Mouse (Mus musculus): ENCODE data around the gene Axin2. TPM values are rescaled to one million over a fixed set of nuclear protein-coding genes. Genes with fewer than 3 reads are reported as not detected.

Gene Axin2
- total and polyA plus RNA-seq, 2 experiments from 2014 or later, result 0.90 to 2.8 TPM

DNA sequence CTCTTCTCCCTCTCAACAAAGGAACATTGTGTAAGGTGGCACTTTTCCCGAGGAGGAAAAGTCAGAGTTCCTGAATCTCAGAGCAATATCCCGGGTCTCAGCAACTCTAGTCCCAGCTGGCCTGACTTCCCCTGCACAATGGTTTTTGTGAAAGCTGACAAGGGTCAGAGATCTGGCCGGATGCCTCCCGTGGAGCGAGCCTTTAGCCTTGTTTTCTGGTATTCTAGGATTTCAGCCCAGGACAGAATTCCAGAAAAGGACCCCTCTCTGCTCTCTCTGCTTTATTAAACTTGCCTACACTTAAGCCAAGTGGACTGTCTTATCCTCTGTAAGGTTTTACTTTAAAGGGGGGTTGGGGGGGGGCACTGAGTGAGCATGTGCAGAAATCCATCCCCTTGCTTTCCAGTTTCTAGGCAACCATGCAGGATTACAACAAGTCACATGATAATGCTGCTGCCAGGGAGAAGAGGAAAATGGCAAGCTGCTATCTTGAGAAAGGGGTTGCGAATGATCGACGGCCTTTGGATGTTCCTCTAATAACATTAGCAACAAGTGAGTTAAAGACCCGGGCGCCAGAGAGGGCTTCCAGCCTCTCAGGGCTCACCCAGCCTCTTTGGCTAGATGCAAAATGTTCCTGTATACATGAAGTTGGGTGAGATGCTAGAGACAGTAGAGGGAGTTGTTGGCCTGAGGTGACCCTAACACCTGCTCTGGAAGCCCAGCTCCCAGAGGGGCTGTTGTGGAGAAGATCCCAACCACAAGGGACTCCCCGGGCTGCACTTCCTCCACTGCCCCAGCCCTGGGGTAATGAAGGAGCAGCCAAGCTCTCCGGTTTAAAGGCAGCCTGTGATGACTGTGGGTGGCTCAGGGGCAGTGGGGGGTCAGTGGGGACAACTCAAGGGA is 2.5 kb upstream of the Axin2 start:
- Histone ChIP-seq H3K27ac (ENCODE audit: low read depth) (no peak overlapping the region), H3K9ac (replicated peaks; ENCODE audit: low read depth, low read length) (no peak overlapping the region), H3K4me2 (ENCODE audit: low read depth, low read length) (no peak overlapping the region), H3K27me3 (ENCODE audit: control insufficient read depth, insufficient read depth, low read length) (peaks cover 6% of the 10 kb centered on the region), H3K36me3 (replicated peaks; ENCODE audit: control insufficient read depth, insufficient read depth, low read length) (no peaks in the 10 kb centered on the region), H3K4me3 (ENCODE audit: low read depth, low read length) (no peak overlapping the region), H3K4me1 (ENCODE audit: control insufficient read depth, insufficient read depth) (peaks cover 14% of the 10 kb centered on the region; the same call in 1 of the 2 replicates), H3K9me3 (replicated peaks; ENCODE audit: control insufficient read depth, low read length) (no peaks in the 10 kb centered on the region)
- ATAC-seq (ENCODE audit: insufficient read depth, low read depth), result no peak
- TF ChIP-seq EP300 (IDR thresholded peaks at IDR 0.05; ENCODE audit: low read depth) (no peak), CTCF (IDR thresholded peaks at IDR 0.05; ENCODE audit: low read depth) (no peak)
- peak; percentile 31 for DNase-seq (ENCODE audit: low spot score)
- WGBS, result 14% methylated on average over 12 of the region's 12 CpGs

DNA sequence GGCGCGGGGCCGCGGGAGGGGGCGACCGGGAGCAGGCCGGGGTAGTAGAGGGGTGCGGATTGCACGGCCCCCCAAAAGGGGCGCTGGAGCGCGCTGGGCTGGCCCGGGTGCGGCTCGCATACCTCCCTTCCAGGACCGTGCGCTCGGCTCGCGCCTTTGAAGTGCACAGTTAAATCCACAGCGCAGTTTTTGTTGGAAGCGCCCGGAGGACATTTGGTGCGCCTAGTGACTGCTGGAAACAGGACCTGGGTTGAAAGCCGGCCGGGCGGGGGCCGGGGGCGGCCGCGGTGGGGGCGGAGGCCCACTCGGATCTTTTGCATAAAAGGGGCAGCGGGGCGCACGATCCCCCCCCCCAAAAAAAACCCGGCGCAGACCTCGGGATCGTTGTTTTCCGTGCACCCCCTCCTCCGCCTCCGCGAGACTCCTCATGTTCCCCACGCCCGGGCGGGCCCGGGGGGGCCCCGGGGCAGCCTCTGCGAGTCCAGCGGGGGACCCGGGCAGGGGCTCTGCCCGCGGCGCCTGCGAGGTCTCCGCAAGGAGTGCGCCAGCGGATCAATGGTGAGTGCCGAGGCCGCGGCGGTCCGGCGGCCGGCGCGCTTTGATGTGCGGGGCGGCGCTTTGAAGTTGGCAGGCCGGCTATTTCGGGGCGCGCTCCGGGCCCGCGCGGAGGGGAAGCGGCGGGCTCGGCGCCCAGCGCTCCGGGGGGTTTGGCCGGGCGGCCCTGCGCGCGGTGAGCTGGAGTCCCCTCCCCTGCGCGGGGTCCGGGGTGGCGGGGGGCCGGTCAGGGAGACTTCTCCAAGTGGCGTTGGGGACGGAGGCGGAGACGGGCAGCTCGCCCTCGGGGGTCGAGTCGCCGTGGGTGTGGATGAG is 722 bp downstream of the Axin2 start:
- peaks cover 19% of the 10 kb centered on the region for H3K27me3 ChIP-seq (ENCODE audit: control insufficient read depth, insufficient read depth, low read length)
- H3K4me2 ChIP-seq (ENCODE audit: low read depth, low read length), result peak overlapping the region; percentile 87
- H3K9me3 ChIP-seq (replicated peaks; ENCODE audit: control insufficient read depth, low read length), result no peaks in the 10 kb centered on the region
- peak overlapping the region; percentile 71 for H3K4me3 ChIP-seq (ENCODE audit: low read depth, low read length)
- peaks cover 15% of the 10 kb centered on the region; the same call in 1 of the 2 replicates for H3K4me1 ChIP-seq (ENCODE audit: control insufficient read depth, insufficient read depth)
- H3K36me3 ChIP-seq (replicated peaks; ENCODE audit: control insufficient read depth, insufficient read depth, low read length), result no peaks in the 10 kb centered on the region
- under 1% methylated on average over 94 of the region's 104 CpGs for WGBS
- peak; percentile 88 for ATAC-seq (ENCODE audit: insufficient read depth, low read depth)
- H3K27ac ChIP-seq (ENCODE audit: low read depth), result peak overlapping the region; percentile 97
- TF ChIP-seq CTCF (IDR thresholded peaks at IDR 0.05; ENCODE audit: low read depth), result no peak
- TF ChIP-seq EP300 (IDR thresholded peaks at IDR 0.05; ENCODE audit: low read depth), result no peak
- peak overlapping the region; percentile 82 for H3K9ac ChIP-seq (replicated peaks; ENCODE audit: low read depth, low read length)
- DNase-seq (ENCODE audit: low spot score), result peak; percentile 77

DNA sequence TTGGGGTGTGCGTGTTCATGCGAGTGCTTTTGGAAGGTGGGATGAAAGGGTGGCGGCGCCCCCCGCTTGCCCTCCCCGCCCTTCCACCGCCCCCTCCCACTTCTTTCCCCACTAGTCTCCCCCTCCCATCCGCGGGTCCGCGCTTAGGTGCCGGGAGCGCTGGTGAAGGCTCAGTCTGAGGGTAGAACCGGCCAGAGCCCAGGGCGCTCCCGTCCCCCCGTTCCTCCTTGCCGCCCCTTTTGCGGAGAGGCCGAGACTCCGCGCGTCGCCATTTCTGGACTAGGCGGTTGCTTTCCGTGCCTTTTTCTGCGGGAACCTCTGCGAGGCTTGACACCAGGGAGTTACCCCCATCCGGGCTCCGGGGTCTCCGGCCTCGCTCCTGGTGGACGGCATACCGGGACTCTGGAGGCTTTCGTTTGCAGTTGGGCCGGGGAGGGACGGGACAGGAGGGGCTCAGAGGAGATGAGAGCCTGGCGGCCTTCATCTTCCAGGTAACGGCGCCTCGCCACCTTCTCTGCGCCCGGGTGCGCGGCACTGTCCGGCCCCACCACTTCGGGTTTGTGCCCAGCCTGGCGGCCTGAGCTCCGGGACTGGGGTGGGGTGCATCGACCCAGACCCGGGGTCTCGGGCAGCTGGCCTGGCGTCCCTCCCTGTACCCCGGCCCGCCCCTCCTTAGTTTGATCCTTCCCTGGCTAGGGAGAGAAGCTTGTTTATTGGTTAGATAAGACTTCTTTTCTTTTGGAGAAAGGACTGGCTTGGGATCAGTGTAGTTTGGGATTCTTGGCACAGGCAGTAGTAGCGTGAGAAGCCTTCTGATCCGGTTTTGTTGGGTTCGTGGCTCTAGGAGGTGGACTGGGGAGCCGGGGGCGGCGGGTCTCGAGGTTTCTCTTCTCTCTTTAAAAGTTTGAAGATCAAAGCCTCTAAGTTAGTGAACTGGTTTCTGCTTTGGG is 1.6 kb downstream of the Axin2 start:
- Histone ChIP-seq H3K9ac (replicated peaks; ENCODE audit: low read depth, low read length) (peak overlapping the region; percentile 82), H3K27me3 (ENCODE audit: control insufficient read depth, insufficient read depth, low read length) (peaks cover 19% of the 10 kb centered on the region), H3K4me1 (ENCODE audit: control insufficient read depth, insufficient read depth) (peaks cover 19% of the 10 kb centered on the region), H3K4me3 (ENCODE audit: low read depth, low read length) (peak overlapping the region; percentile 71), H3K4me2 (ENCODE audit: low read depth, low read length) (peak overlapping the region; percentile 87), H3K27ac (ENCODE audit: low read depth) (peak overlapping the region; percentile 97), H3K9me3 (replicated peaks; ENCODE audit: control insufficient read depth, low read length) (no peaks in the 10 kb centered on the region), H3K36me3 (replicated peaks; ENCODE audit: control insufficient read depth, insufficient read depth, low read length) (no peaks in the 10 kb centered on the region)
- ATAC-seq (ENCODE audit: insufficient read depth, low read depth), result no peak
- WGBS, result under 1% methylated on average over 55 of the region's 62 CpGs
- no peak for TF ChIP-seq EP300 (IDR thresholded peaks at IDR 0.05; ENCODE audit: low read depth)
- no peak for TF ChIP-seq CTCF (IDR thresholded peaks at IDR 0.05; ENCODE audit: low read depth)
- no peak for DNase-seq (ENCODE audit: low spot score)

DNA sequence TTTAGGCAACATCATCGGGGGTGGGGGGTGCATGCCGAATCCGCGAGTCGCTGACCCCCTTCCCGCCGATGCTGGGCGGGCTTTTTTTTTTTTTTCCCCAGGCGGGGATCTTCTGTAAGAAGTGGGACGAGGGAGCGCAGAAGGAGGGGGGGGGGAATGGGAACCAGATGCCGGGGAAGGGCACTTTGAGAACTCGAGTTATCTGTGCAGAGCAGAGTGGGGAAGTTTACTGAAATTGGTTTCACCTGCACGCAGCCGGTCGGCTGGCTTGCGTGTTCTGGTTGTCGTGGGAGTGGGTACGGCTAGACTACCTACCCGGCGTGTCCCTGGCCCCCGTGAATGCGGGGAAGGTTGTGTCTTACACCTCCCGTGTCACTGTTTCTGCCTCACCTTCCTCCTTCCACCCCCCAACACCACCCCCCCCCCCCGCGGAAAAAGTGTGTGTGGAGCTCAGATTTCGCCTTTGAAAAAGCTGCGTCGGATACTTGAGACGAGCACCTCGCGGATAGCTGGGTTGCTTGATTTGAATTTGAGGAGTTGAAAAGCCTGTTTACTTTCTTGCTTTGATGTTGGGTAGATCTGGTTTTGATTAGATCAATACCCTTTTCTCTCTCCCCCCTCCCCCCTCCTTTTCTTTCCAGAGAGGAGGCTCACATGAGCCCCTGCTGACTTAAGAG is 2.5 kb downstream of the Axin2 start:
- no peak for DNase-seq (ENCODE audit: low spot score)
- H3K4me2 ChIP-seq (ENCODE audit: low read depth, low read length), result peak overlapping the region; percentile 87
- ATAC-seq (ENCODE audit: insufficient read depth, low read depth), result no peak
- H3K9ac ChIP-seq (replicated peaks; ENCODE audit: low read depth, low read length), result 0 out of 2 replicates have a peak overlapping the region, but pooled peaks have one; percentile 82
- WGBS, result 3% methylated on average over 31 of the region's 32 CpGs
- H3K4me3 ChIP-seq (ENCODE audit: low read depth, low read length), result peak overlapping the region; percentile 71
- no peaks in the 10 kb centered on the region for H3K9me3 ChIP-seq (replicated peaks; ENCODE audit: control insufficient read depth, low read length)
- TF ChIP-seq EP300 (IDR thresholded peaks at IDR 0.05; ENCODE audit: low read depth), result no peak
- TF ChIP-seq CTCF (IDR thresholded peaks at IDR 0.05; ENCODE audit: low read depth), result no peak
- no peaks in the 10 kb centered on the region for H3K36me3 ChIP-seq (replicated peaks; ENCODE audit: control insufficient read depth, insufficient read depth, low read length)
- H3K27me3 ChIP-seq (ENCODE audit: control insufficient read depth, insufficient read depth, low read length), result peaks cover 19% of the 10 kb centered on the region
- H3K4me1 ChIP-seq (ENCODE audit: control insufficient read depth, insufficient read depth), result peaks cover 22% of the 10 kb centered on the region
- H3K27ac ChIP-seq (ENCODE audit: low read depth), result no peak overlapping the region

Data from heart, postnatal 0 days (tissue).